Mouse (Mus musculus): ENCODE measurements around the gene Synj1. TPM values are rescaled to one million over a fixed set of nuclear protein-coding genes. Genes with fewer than 3 reads are reported as not detected.

Gene Synj1
- total RNA-seq, 2 experiments from 2014 or later: 11.2 to 13.8 TPM

- no peak overlapping the region for H3K4me3 ChIP-seq
- intact Hi-C loops (cut with DNase I): no loop called here
- no peak for TF ChIP-seq CTCF (IDR thresholded peaks at IDR 0.05)
These were observed 119.0 kb downstream of the Synj1 start for GRCm38 (mm10) chr16:90892081-90892480.

GRCm38 (mm10) chr16:90891601-90892000 lies 119.5 kb downstream of the Synj1 start:
- TF ChIP-seq CTCF (IDR thresholded peaks at IDR 0.05): no peak
- Histone ChIP-seq H3K4me3 (no peak overlapping the region), H3K27ac (no peak overlapping the region)
- peak; percentile 19 for DNase-seq
- intact Hi-C loops (cut with DNase I): no loop called here

More at GRCm38 (mm10) chr16:90892081-90892480, 119.0 kb downstream of the Synj1 start:
- DNase-seq: no peak
- no peak overlapping the region for H3K27ac ChIP-seq

DNA sequence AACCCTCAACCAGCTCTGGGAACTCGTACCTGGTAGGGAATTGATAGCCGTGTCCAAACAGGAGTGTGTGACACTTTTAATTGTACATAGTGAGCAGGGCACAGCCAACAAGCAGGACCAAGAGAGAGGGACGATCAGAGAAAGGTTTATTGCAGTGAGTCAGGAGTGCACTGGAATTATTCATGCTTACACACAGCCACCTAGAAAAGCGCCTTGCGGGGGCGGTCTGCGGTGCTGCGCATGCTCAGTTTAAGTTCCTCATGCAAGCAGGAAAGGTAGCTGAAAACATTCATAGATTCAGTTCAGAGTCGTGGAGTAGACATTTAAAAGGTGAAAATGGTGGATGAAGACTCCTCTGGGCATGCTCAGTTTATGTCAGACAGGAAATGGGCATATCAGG lies 120.4 kb downstream of the Synj1 start:
- DNase-seq: no peak
- intact Hi-C loops (cut with DNase I): no loop called here
- no peak for TF ChIP-seq CTCF (IDR thresholded peaks at IDR 0.05)
- H3K4me3 ChIP-seq: no peak overlapping the region
- H3K27ac ChIP-seq: no peak overlapping the region

Small RNAs within 50 kb of the gene (microRNA-seq; reads per million reads assigned to microRNA genes)
- not detected for gene Gm22933

Other genes with a start within 250 kb of the Synj1 start
- 1 to 10 TPM; 4.7 to 5.0 TPM for gene Urb1, start 200.9 kb downstream of the Synj1 start, total RNA-seq (2021)
- gene Eva1c, start 184.6 kb downstream of the Synj1 start, total RNA-seq (2021): under 1 TPM; 0.10 to 0.56 TPM
- gene Cfap298, start 76.2 kb downstream of the Synj1 start, total RNA-seq (2021): 10 to 100 TPM; 33.1 to 33.8 TPM
- 10 to 100 TPM; 10.7 to 11.6 TPM for gene Paxbp1, start 33.2 kb upstream of the Synj1 start, total RNA-seq (2021)
- under 1 TPM; 0.08 to 0.48 TPM for gene 4932438H23Rik, start 83.8 kb upstream of the Synj1 start, total RNA-seq (2021)
- gene Olig2, start 214.1 kb upstream of the Synj1 start, total RNA-seq (2021): not detected